Mouse (Mus musculus) kidney, adult 2 months (tissue): ENCODE results near the gene Nrl.
A peak's percentile ranks its signal among the peaks of the same experiment; 100 is the strongest.

Source experiments
- CTCF ChIP-seq: fragments of 200-500 bp; conservative IDR thresholded peaks from 2 replicates; pipeline ENCODE4 v1.5.1; 2011; ENCODE audit warnings: low read depth, mild to moderate bottlenecking, control low read depth, low read length, moderate library complexity, mixed read lengths; ENCODE audit not compliant: insufficient read depth, insufficient read length
- POLR2A ChIP-seq: fragments of 200-500 bp; IDR thresholded peaks from one replicate; pipeline ENCODE4 v1.6.1; 2011; ENCODE audit warnings: low read depth, low read length, control low read depth

- TF ChIP-seq POLR2A (no peak), CTCF (peak; percentile 43; the same call in 1 of the 2 replicates)
These were observed 41.0 kb upstream of the Nrl start for GRCm38 (mm10) chr14:55565748-55566147.
